Mouse (Mus musculus): ENCODE measurements around the gene Sufu. TPM values are rescaled to one million over a fixed set of nuclear protein-coding genes. Genes with fewer than 3 reads are reported as not detected.

The Sufu gene
- polyA plus RNA-seq, 1 experiment from 2014 or later = 13.1 TPM

GRCm38 (mm10) chr19:46485847-46486246 is 89.2 kb downstream of the Sufu start:
- Histone ChIP-seq H3K9me3 (ENCODE audit: low read length) (no peaks in the 10 kb centered on the region), H3K4me1 (ENCODE audit: insufficient read depth, low read depth, low read length) (peaks cover 42% of the 10 kb centered on the region), H3K4me2 (replicated peaks; ENCODE audit: low read depth, low read length) (no peak overlapping the region), H3K27me3 (replicated peaks; ENCODE audit: insufficient read depth, low read length) (no peaks in the 10 kb centered on the region), H3K4me3 (ENCODE audit: low read depth, low read length) (no peak overlapping the region), H3K36me3 (ENCODE audit: insufficient read depth, low read length) (no peaks in the 10 kb centered on the region), H3K27ac (ENCODE audit: low read length) (peak overlapping the region; percentile 88; the same call in 1 of the 2 replicates), H3K9ac (replicated peaks; ENCODE audit: low read depth) (no peak overlapping the region)
- no peak for DNase-seq (ENCODE audit: low spot score)
- 60% methylated on average over 9 of the region's 9 CpGs for WGBS
- no peak for ATAC-seq
- no peak for TF ChIP-seq EP300 (IDR thresholded peaks at IDR 0.05)

GRCm38 (mm10) chr19:46486709-46487108 is 90.0 kb downstream of the Sufu start:
- TF ChIP-seq EP300 (IDR thresholded peaks at IDR 0.05) (no peak), CTCF (IDR thresholded peaks at IDR 0.05) (no peak)
- H3K9ac ChIP-seq (replicated peaks; ENCODE audit: low read depth) = no peak overlapping the region
- no peaks in the 10 kb centered on the region for H3K9me3 ChIP-seq (ENCODE audit: low read length)
- H3K4me3 ChIP-seq (ENCODE audit: low read depth, low read length) = no peak overlapping the region
- no peak for DNase-seq (ENCODE audit: low spot score)
- H3K36me3 ChIP-seq (ENCODE audit: insufficient read depth, low read length) = no peaks in the 10 kb centered on the region
- 20% methylated on average over 2 of the region's 2 CpGs for WGBS
- ATAC-seq = no peak
- H3K27ac ChIP-seq (ENCODE audit: low read length) = peak overlapping the region; percentile 43; the same call in 1 of the 2 replicates
- peaks cover 39% of the 10 kb centered on the region for H3K4me1 ChIP-seq (ENCODE audit: insufficient read depth, low read depth, low read length)
- no peak overlapping the region for H3K4me2 ChIP-seq (replicated peaks; ENCODE audit: low read depth, low read length)
- no peaks in the 10 kb centered on the region for H3K27me3 ChIP-seq (replicated peaks; ENCODE audit: insufficient read depth, low read length)

GRCm38 (mm10) chr19:46489448-46489847 is 92.8 kb downstream of the Sufu start:
- no peak overlapping the region for H3K4me3 ChIP-seq (ENCODE audit: low read depth, low read length)
- no peak overlapping the region for H3K4me2 ChIP-seq (replicated peaks; ENCODE audit: low read depth, low read length)
- no peaks in the 10 kb centered on the region for H3K9me3 ChIP-seq (ENCODE audit: low read length)
- ATAC-seq (peak; percentile 69), DNase-seq (ENCODE audit: low spot score) (peak; percentile 61)
- TF ChIP-seq EP300 (IDR thresholded peaks at IDR 0.05) (0 out of 2 replicates have a peak, but pooled peaks have one; percentile 58), CTCF (IDR thresholded peaks at IDR 0.05) (no peak)
- H3K9ac ChIP-seq (replicated peaks; ENCODE audit: low read depth) = no peak overlapping the region
- 63% methylated on average over 1 of the region's 1 CpGs for WGBS
- H3K4me1 ChIP-seq (ENCODE audit: insufficient read depth, low read depth, low read length) = peaks cover 13% of the 10 kb centered on the region; the same call in 1 of the 2 replicates
- H3K36me3 ChIP-seq (ENCODE audit: insufficient read depth, low read length) = no peaks in the 10 kb centered on the region
- peak overlapping the region; percentile 68 for H3K27ac ChIP-seq (ENCODE audit: low read length)
- no peaks in the 10 kb centered on the region for H3K27me3 ChIP-seq (replicated peaks; ENCODE audit: insufficient read depth, low read length)

DNA sequence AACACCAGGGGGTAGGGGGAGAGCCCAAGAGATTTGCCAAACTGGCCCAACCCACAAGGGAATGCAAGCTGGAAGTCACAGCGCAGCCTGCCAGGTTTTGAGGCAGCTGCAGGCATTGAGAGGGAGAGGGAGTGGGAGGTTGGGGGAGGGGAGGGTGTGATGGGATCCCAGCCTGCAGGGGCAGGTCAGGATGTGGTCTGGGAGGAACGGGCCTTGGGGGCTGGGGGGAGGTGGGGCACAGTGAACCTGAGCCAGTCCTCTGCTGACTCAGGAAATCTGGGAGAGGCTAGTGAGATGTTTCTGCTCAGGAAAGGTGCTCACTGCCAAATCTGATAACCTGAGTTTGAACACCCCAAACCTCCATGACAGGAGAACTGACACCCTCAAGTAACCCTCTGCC is 93.9 kb downstream of the Sufu start:
- DNase-seq (ENCODE audit: low spot score) (peak; percentile 66), ATAC-seq (peak; percentile 53)
- no peak overlapping the region for H3K4me2 ChIP-seq (replicated peaks; ENCODE audit: low read depth, low read length)
- H3K9me3 ChIP-seq (ENCODE audit: low read length) = no peaks in the 10 kb centered on the region
- 8% methylated on average over 2 of the region's 2 CpGs for WGBS
- H3K27me3 ChIP-seq (replicated peaks; ENCODE audit: insufficient read depth, low read length) = no peaks in the 10 kb centered on the region
- peaks cover 8% of the 10 kb centered on the region; the same call in 1 of the 2 replicates for H3K4me1 ChIP-seq (ENCODE audit: insufficient read depth, low read depth, low read length)
- no peaks in the 10 kb centered on the region for H3K36me3 ChIP-seq (ENCODE audit: insufficient read depth, low read length)
- TF ChIP-seq EP300 (IDR thresholded peaks at IDR 0.05) (no peak), CTCF (IDR thresholded peaks at IDR 0.05) (peak; percentile 45)
- no peak overlapping the region for H3K9ac ChIP-seq (replicated peaks; ENCODE audit: low read depth)
- H3K27ac ChIP-seq (ENCODE audit: low read length) = peak overlapping the region; percentile 68; the same call in 1 of the 2 replicates
- no peak overlapping the region for H3K4me3 ChIP-seq (ENCODE audit: low read depth, low read length)

- Histone ChIP-seq H3K9ac (replicated peaks; ENCODE audit: low read depth) (no peak overlapping the region), H3K27ac (ENCODE audit: low read length) (no peak overlapping the region), H3K9me3 (ENCODE audit: low read length) (no peaks in the 10 kb centered on the region), H3K36me3 (ENCODE audit: insufficient read depth, low read length) (no peaks in the 10 kb centered on the region), H3K27me3 (replicated peaks; ENCODE audit: insufficient read depth, low read length) (no peaks in the 10 kb centered on the region), H3K4me1 (ENCODE audit: insufficient read depth, low read depth, low read length) (peaks cover 4% of the 10 kb centered on the region; the same call in 1 of the 2 replicates), H3K4me2 (replicated peaks; ENCODE audit: low read depth, low read length) (no peak overlapping the region), H3K4me3 (ENCODE audit: low read depth, low read length) (no peak overlapping the region)
- ATAC-seq (no peak), DNase-seq (ENCODE audit: low spot score) (no peak)
- TF ChIP-seq EP300 (IDR thresholded peaks at IDR 0.05) (no peak), CTCF (IDR thresholded peaks at IDR 0.05) (no peak)
- WGBS = 68% methylated on average over 8 of the region's 8 CpGs
Measured at GRCm38 (mm10) chr19:46495136-46495535, 98.4 kb downstream of the Sufu start.

GRCm38 (mm10) chr19:46497230-46497629 is 100.5 kb downstream of the Sufu start:
- Histone ChIP-seq H3K9ac (replicated peaks; ENCODE audit: low read depth) (no peak overlapping the region), H3K9me3 (ENCODE audit: low read length) (no peaks in the 10 kb centered on the region), H3K27me3 (replicated peaks; ENCODE audit: insufficient read depth, low read length) (no peaks in the 10 kb centered on the region), H3K4me3 (ENCODE audit: low read depth, low read length) (no peak overlapping the region), H3K4me2 (replicated peaks; ENCODE audit: low read depth, low read length) (no peak overlapping the region), H3K27ac (ENCODE audit: low read length) (no peak overlapping the region), H3K36me3 (ENCODE audit: insufficient read depth, low read length) (no peaks in the 10 kb centered on the region), H3K4me1 (ENCODE audit: insufficient read depth, low read depth, low read length) (no peaks in the 10 kb centered on the region)
- no peak for TF ChIP-seq EP300 (IDR thresholded peaks at IDR 0.05)
- no peak for TF ChIP-seq CTCF (IDR thresholded peaks at IDR 0.05)
- 67% methylated on average over 2 of the region's 2 CpGs for WGBS
- no peak for ATAC-seq
- DNase-seq (ENCODE audit: low spot score) = no peak

DNA sequence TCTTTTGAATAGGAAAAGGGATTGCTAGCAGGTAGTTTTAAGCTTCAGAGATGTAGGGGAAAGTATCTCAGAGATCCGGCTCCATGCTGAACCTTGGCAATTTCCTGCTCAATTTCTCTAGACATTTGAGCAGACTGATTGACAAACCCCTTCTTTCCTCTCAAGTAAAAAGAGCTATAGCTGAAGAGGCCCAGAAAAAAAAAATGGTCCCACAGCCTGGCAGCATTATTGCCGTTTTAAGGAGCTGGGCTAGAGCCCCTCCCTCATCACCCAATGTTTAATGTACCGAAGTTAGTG is 102.8 kb downstream of the Sufu start:
- 1% methylated on average over 3 of the region's 3 CpGs for WGBS
- no peak for TF ChIP-seq CTCF (IDR thresholded peaks at IDR 0.05)
- TF ChIP-seq EP300 (IDR thresholded peaks at IDR 0.05) = peak; percentile 74

More for the DNA sequence above, 102.8 kb downstream of the Sufu start:
- no peak overlapping the region for H3K4me3 ChIP-seq (ENCODE audit: low read depth, low read length)
- peak overlapping the region; percentile 74 for H3K27ac ChIP-seq (ENCODE audit: low read length)
- no peaks in the 10 kb centered on the region for H3K27me3 ChIP-seq (replicated peaks; ENCODE audit: insufficient read depth, low read length)
- H3K9ac ChIP-seq (replicated peaks; ENCODE audit: low read depth) = no peak overlapping the region
- DNase-seq (ENCODE audit: low spot score) (no peak), ATAC-seq (no peak)
- peak overlapping the region; percentile 18; the same call in 1 of the 2 replicates for H3K4me2 ChIP-seq (replicated peaks; ENCODE audit: low read depth, low read length)
- H3K9me3 ChIP-seq (ENCODE audit: low read length) = no peaks in the 10 kb centered on the region
- H3K4me1 ChIP-seq (ENCODE audit: insufficient read depth, low read depth, low read length) = no peaks in the 10 kb centered on the region
- no peaks in the 10 kb centered on the region for H3K36me3 ChIP-seq (ENCODE audit: insufficient read depth, low read length)
